Mouse (Mus musculus) megakaryocyte, embryonic 14.5 days (primary cell): ENCODE measurements around the gene Serpina1c.
"Not testable (repeated sequence)": the region's sequence is repeated elsewhere in the genome, so short reads cannot be mapped to it uniquely, and the experiment has no call there.

ENCODE experiments used
- FLI1 ChIP-seq: IDR thresholded peaks from 2 replicates; pipeline ENCODE4 v1.6.1; 2012; ENCODE audit warnings: low read length, inconsistent platforms, mixed read lengths
- GATA1 ChIP-seq: IDR thresholded peaks from 3 replicates; pipeline ENCODE4 v1.6.1; 2012; ENCODE audit warnings: mixed read lengths, low read length, inconsistent platforms, borderline replicate concordance

GRCm38 (mm10) chr12:103860571-103860970, 44.1 kb downstream of the Serpina1c start:
- TF ChIP-seq FLI1, GATA1: not testable (repeated sequence)
